Mouse (Mus musculus) midbrain, embryonic 14.5 days (tissue): ENCODE measurements at regions not wholly inside any gene's neighbourhood (a gene's known extent, or its start where the extent isn't known, plus 50 kb on each side); places are given as distances from the start of the nearest gene placed in this dataset.
A peak's percentile ranks its signal among the peaks of the same experiment; 100 is the strongest.

ENCODE experiments used
- ATAC-seq: fragments of 200-750 bp; cut with Nextera tagmentation; 2 replicates; pipeline ENCODE4 v1.8.0; 2017; ENCODE audit warnings: moderate number of reproducible peaks, moderate library complexity; ENCODE audit not compliant: low FRiP score, low TSS enrichment
- DNase-seq: peaks from one replicate; pipeline ENCODE4 v3.0.0-alpha.2; 2015
- H3K27ac ChIP-seq: fragments of 300-500 bp; sonication (generic); replicated peaks from 2 replicates; pipeline ENCODE4 v1.5.1; 2014; ENCODE audit warnings: mild to moderate bottlenecking, low read depth, low read length, moderate library complexity
- H3K27me3 ChIP-seq: fragments of 300-500 bp; sonication (generic); 2 replicates; pipeline ENCODE4 v1.6.1; 2014; ENCODE audit warnings: low read length, control low read depth, mixed read lengths; ENCODE audit not compliant: control insufficient read depth, insufficient read depth
- H3K36me3 ChIP-seq: fragments of 300-500 bp; sonication (generic); 2 replicates; pipeline ENCODE4 v1.6.1; 2014; ENCODE audit warnings: low read length, control low read depth; ENCODE audit not compliant: control insufficient read depth, insufficient read depth
- H3K4me1 ChIP-seq: fragments of 300-500 bp; sonication (generic); 2 replicates; pipeline ENCODE4 v1.6.1; 2014; ENCODE audit warnings: mild to moderate bottlenecking, antibody characterized with exemption, low read length, control low read depth; ENCODE audit not compliant: control insufficient read depth, insufficient read depth
- H3K4me2 ChIP-seq: fragments of 300-500 bp; sonication (generic); 2 replicates; pipeline ENCODE4 v1.6.1; 2014; ENCODE audit warnings: mild to moderate bottlenecking, low read length, moderate library complexity
- H3K4me3 ChIP-seq: fragments of 300-500 bp; sonication (generic); replicated peaks from 2 replicates; pipeline ENCODE4 v1.5.1; 2014; ENCODE audit warnings: low read depth, low read length
- H3K9ac ChIP-seq: fragments of 300-500 bp; sonication (generic); replicated peaks from 2 replicates; pipeline ENCODE4 v1.6.1; 2014; ENCODE audit warnings: mild to moderate bottlenecking, low read length, moderate library complexity
- H3K9me3 ChIP-seq: fragments of 300-500 bp; sonication (generic); 2 replicates; pipeline ENCODE4 v1.6.1; 2016; ENCODE audit warnings: low read length, control low read depth, mixed read lengths; ENCODE audit not compliant: control insufficient read depth
- WGBS: fragments of 180-500 bp; shearing (Covaris S2); extraction: QIAGEN DNeasy Blood & Tissue Kit; methylation state at CpG from one replicate; pipeline ENCODE4 v1.1.7; 2014; 5-methylcytosine and 5-hydroxymethylcytosine counted together

- Histone ChIP-seq H3K27ac (peak overlapping the region; percentile 15; the same call in 1 of the 2 replicates), H3K9me3 (peaks cover 12% of the 10 kb centered on the region), H3K36me3 (no peaks in the 10 kb centered on the region), H3K27me3 (no peaks in the 10 kb centered on the region), H3K4me1 (peaks cover 4% of the 10 kb centered on the region; the same call in 1 of the 2 replicates), H3K4me3 (no peak overlapping the region), H3K4me2 (0 out of 2 replicates have a peak overlapping the region, but pooled peaks have one; percentile 17), H3K9ac (no peak overlapping the region; the same call in 1 of the 2 replicates)
- ATAC-seq (peak; percentile 72; the same call in 1 of the 2 replicates), DNase-seq (peak; percentile 68)
- WGBS, result 3% methylated on average over 9 of the region's 9 CpGs
Observed at GRCm38 (mm10) chr8:23360850-23361274, 949.7 kb downstream of the Mrps31 start.
